Mouse (Mus musculus) fat pad, adult 2 months (tissue): Measurements from ENCODE around the gene P2ry13.

Source experiments
- DNase-seq: peaks from one replicate; pipeline ENCODE4 v3.0.0-alpha.2; 2011; ENCODE audit warnings: low read depth, low spot score; ENCODE audit errors: extremely low read depth

P2ry13 gene

GRCm38 (mm10) chr3:59210727-59211126 lies at the start of gene P2ry13:
Gene P2ry13, minus strand, starts transcription at chr3:59210882.
- DNase-seq: no peak

GRCm38 (mm10) chr3:59257740-59258664 lies 47.3 kb upstream of the P2ry13 start:
- DNase-seq: no peak

- DNase-seq: no peak
Measured at GRCm38 (mm10) chr3:59250454-59250853, 39.8 kb upstream of the P2ry13 start.

GRCm38 (mm10) chr3:59248031-59248430 lies 37.3 kb upstream of the P2ry13 start:
- DNase-seq: peak; percentile 64

GRCm38 (mm10) chr3:59243384-59243783 lies 32.7 kb upstream of the P2ry13 start:
- peak; percentile 55 for DNase-seq

GRCm38 (mm10) chr3:59234878-59235277 lies 24.2 kb upstream of the P2ry13 start:
- DNase-seq: no peak

- DNase-seq: no peak
Measured at GRCm38 (mm10) chr3:59230912-59231311, 20.2 kb upstream of the P2ry13 start.

- DNase-seq: no peak
Measured at GRCm38 (mm10) chr3:59228730-59229551, 18.3 kb upstream of the P2ry13 start.

GRCm38 (mm10) chr3:59227696-59228095 lies 17.0 kb upstream of the P2ry13 start:
- no peak for DNase-seq

- no peak for DNase-seq
Measured at GRCm38 (mm10) chr3:59225411-59225810, 14.7 kb upstream of the P2ry13 start.

GRCm38 (mm10) chr3:59222303-59222702 lies 11.6 kb upstream of the P2ry13 start:
- no peak for DNase-seq

GRCm38 (mm10) chr3:59219326-59219725 lies 8.6 kb upstream of the P2ry13 start:
- DNase-seq: no peak

- peak; percentile 18 for DNase-seq
Measured at GRCm38 (mm10) chr3:59217211-59217610, 6.5 kb upstream of the P2ry13 start.

- DNase-seq: no peak
Measured at GRCm38 (mm10) chr3:59212404-59212803, 1.7 kb upstream of the P2ry13 start.

- DNase-seq: no peak
Measured at GRCm38 (mm10) chr3:59211784-59212183, 1.1 kb upstream of the P2ry13 start.

- DNase-seq: no peak
Measured at GRCm38 (mm10) chr3:59210089-59210488, 593 bp downstream of the P2ry13 start.

- no peak for DNase-seq
Measured at GRCm38 (mm10) chr3:59208650-59209548, 1.8 kb downstream of the P2ry13 start.

GRCm38 (mm10) chr3:59205941-59206340 lies 4.7 kb downstream of the P2ry13 start:
- no peak for DNase-seq

- DNase-seq: no peak
Measured at GRCm38 (mm10) chr3:59204719-59205503, 5.8 kb downstream of the P2ry13 start.
